Mouse (Mus musculus): ENCODE results near the gene Kansl1l. TPM values are rescaled to one million over a fixed set of nuclear protein-coding genes. Genes with fewer than 3 reads are reported as not detected.
"Not testable (repeated sequence)": the region's sequence is repeated elsewhere in the genome, so short reads cannot be mapped to it uniquely, and the experiment has no call there.

The Kansl1l gene
- polyA plus RNA-seq, 1 experiment from 2014 or later, result 19.8 TPM

- no peak for ATAC-seq (ENCODE audit: low FRiP score)
- Histone ChIP-seq H3K36me3 (peaks cover 50% of the 10 kb centered on the region), H3K9me3 (no peaks in the 10 kb centered on the region), H3K27me3 (no peaks in the 10 kb centered on the region), H3K4me3 (no peak overlapping the region), H3K4me1 (replicated peaks) (no peaks in the 10 kb centered on the region), H3K27ac (no peak overlapping the region), H3K9ac (no peak overlapping the region), H3K4me2 (no peak overlapping the region)
- WGBS, result 97% methylated on average over 3 of the region's 3 CpGs
These were observed 104.5 kb downstream of the Kansl1l start for GRCm38 (mm10) chr1:66712859-66713258.

DNA sequence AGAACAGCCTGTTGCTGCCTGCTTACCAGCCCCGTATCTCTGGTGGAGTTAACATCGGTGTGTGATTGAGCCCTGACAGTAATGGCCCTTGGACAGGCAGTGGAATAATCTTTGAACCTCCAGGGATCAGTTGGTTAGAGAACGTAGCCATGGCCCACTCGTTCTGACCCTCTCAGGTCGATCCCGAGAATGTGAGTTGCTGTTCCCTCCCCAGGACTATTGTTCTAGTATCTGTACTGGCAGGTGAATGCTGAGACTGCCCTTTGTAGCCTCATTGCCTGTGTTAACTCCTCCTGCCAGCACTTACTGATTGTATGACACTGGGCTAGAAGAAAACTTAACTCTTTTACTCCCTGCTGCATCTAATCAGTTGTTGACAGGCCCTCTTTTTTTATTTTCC is 112.8 kb downstream of the Kansl1l start:
- Histone ChIP-seq H3K36me3 (peaks cover 22% of the 10 kb centered on the region), H3K9me3 (no peaks in the 10 kb centered on the region), H3K4me2 (no peak overlapping the region), H3K4me1 (replicated peaks) (peaks cover 28% of the 10 kb centered on the region), H3K9ac (no peak overlapping the region), H3K27ac (no peak overlapping the region), H3K27me3 (no peaks in the 10 kb centered on the region), H3K4me3 (no peak overlapping the region)
- ATAC-seq (ENCODE audit: low FRiP score), result no peak
- WGBS, result 61% methylated on average over 6 of the region's 6 CpGs

- Histone ChIP-seq H3K4me1 (replicated peaks) (peaks cover 28% of the 10 kb centered on the region), H3K36me3 (peaks cover 12% of the 10 kb centered on the region), H3K9ac (0 out of 2 replicates have a peak overlapping the region, but pooled peaks have one; percentile 8), H3K4me3 (no peak overlapping the region), H3K27me3 (no peaks in the 10 kb centered on the region), H3K9me3 (no peaks in the 10 kb centered on the region), H3K27ac (no peak overlapping the region), H3K4me2 (peak overlapping the region; percentile 31)
- ATAC-seq (ENCODE audit: low FRiP score), result no peak
- 93% methylated on average over 4 of the region's 4 CpGs for WGBS
These were observed 114.6 kb downstream of the Kansl1l start for GRCm38 (mm10) chr1:66702623-66703345.

DNA sequence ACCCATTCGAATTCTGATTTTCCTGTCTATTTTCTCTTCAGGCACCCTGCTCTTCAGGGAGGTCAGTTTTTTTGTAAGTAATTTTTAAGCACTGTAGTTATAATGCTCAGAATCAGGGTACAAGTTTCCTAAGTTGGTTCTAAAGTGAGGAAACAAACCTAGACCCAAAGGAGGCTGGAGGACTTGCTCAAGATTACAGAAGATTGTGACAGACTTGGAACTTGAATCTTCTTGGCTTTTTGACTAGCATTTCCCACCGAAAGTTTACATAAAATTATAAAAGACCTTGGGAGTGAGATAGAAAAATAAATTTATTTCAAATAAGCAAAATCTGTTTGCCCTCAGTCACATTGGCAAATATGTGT is 115.8 kb downstream of the Kansl1l start:
- no peak for ATAC-seq (ENCODE audit: low FRiP score)
- 39% methylated on average over 2 of the region's 2 CpGs for WGBS
- Histone ChIP-seq H3K9ac (peak overlapping the region; percentile 88), H3K27me3 (no peaks in the 10 kb centered on the region), H3K9me3 (no peaks in the 10 kb centered on the region), H3K4me3 (peak overlapping the region; percentile 86), H3K36me3 (peaks cover 3% of the 10 kb centered on the region), H3K4me2 (peak overlapping the region; percentile 69), H3K27ac (0 out of 2 replicates have a peak overlapping the region, but pooled peaks have one; percentile 79), H3K4me1 (replicated peaks) (peaks cover 28% of the 10 kb centered on the region)

GRCm38 (mm10) chr1:66700693-66701575 is 116.4 kb downstream of the Kansl1l start, which contains the start of gene Rpe:
Gene Rpe (plus strand): TSS chr1:66700831.
- Histone ChIP-seq H3K4me2 (peak within 1 kb of the TSS; percentile 69), H3K9me3 (no peaks in the 10 kb centered on the region), H3K4me1 (replicated peaks) (peaks cover 28% of the 10 kb centered on the region), H3K27me3 (no peaks in the 10 kb centered on the region), H3K36me3 (no peaks in the 10 kb centered on the region), H3K4me3 (peak within 1 kb of the TSS; percentile 86), H3K27ac (peak within 1 kb of the TSS; percentile 79), H3K9ac (peak within 1 kb of the TSS; percentile 88)
- under 1% methylated on average over 73 of the region's 73 CpGs for WGBS
- ATAC-seq (ENCODE audit: low FRiP score), result peak; percentile 100

DNA sequence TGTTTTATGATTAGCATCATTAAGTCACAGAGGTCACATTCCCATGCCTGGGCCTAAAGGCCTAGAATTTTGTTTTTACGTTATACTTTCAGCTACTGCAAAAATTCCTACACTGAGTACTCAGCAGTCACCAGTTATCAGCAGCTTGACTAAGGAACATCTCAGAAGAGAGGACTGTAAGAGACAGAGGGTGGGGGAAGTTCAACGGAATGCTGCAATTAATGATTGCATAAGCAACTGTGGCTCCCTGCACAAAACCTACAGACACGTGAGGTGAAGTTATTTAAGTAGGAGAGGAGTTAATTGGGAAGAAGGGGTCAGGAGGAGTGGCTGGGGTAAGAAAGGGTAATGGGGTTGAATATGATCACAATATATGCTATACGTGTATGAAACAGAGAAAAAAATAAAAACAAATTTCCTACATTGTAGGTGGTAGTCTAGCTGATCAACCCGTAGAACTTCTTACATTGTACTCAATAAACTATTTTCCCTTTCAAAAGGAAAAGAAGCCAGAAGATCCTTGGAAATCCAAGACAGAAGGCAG is 117.1 kb downstream of the Kansl1l start:
- Histone ChIP-seq H3K9me3 (no peaks in the 10 kb centered on the region), H3K27ac (no peak overlapping the region), H3K9ac (no peak overlapping the region), H3K4me1 (replicated peaks) (peaks cover 28% of the 10 kb centered on the region), H3K4me3 (peak overlapping the region; percentile 86), H3K36me3 (no peaks in the 10 kb centered on the region), H3K27me3 (no peaks in the 10 kb centered on the region), H3K4me2 (peak overlapping the region; percentile 69)
- ATAC-seq (ENCODE audit: low FRiP score), result peak; percentile 40
- 47% methylated on average over 5 of the region's 5 CpGs for WGBS

GRCm38 (mm10) chr1:66699630-66700029 is 117.7 kb downstream of the Kansl1l start:
- not testable (repeated sequence) for H3K9ac ChIP-seq; H3K27me3 ChIP-seq; H3K36me3 ChIP-seq; H3K27ac ChIP-seq; H3K4me3 ChIP-seq; H3K4me2 ChIP-seq; H3K9me3 ChIP-seq; ATAC-seq (ENCODE audit: low FRiP score)
- 86% methylated on average over 10 of the region's 10 CpGs for WGBS
- peaks cover 27% of the 10 kb centered on the region for H3K4me1 ChIP-seq (replicated peaks)

GRCm38 (mm10) chr1:66695296-66695695 is 122.1 kb downstream of the Kansl1l start:
- Histone ChIP-seq H3K4me1 (replicated peaks) (0 out of 2 replicates have a peak, but pooled peaks cover 7% of the 10 kb centered on the region), H3K27ac (no peak overlapping the region), H3K4me2 (no peak overlapping the region), H3K4me3 (no peak overlapping the region), H3K9ac (no peak overlapping the region), H3K36me3 (no peaks in the 10 kb centered on the region), H3K9me3 (no peaks in the 10 kb centered on the region), H3K27me3 (no peaks in the 10 kb centered on the region)
- ATAC-seq (ENCODE audit: low FRiP score), result no peak
- WGBS, result 75% methylated on average over 7 of the region's 7 CpGs

GRCm38 (mm10) chr1:66694266-66694665 is 123.1 kb downstream of the Kansl1l start:
- no peaks in the 10 kb centered on the region for H3K36me3 ChIP-seq
- no peak overlapping the region for H3K27ac ChIP-seq
- no peaks in the 10 kb centered on the region for H3K9me3 ChIP-seq
- ATAC-seq (ENCODE audit: low FRiP score), result no peak
- 88% methylated on average over 5 of the region's 5 CpGs for WGBS
- 0 out of 2 replicates have a peak, but pooled peaks cover 4% of the 10 kb centered on the region for H3K4me1 ChIP-seq (replicated peaks)
- no peak overlapping the region for H3K9ac ChIP-seq
- no peaks in the 10 kb centered on the region for H3K27me3 ChIP-seq
- no peak overlapping the region for H3K4me3 ChIP-seq
- no peak overlapping the region for H3K4me2 ChIP-seq

DNA sequence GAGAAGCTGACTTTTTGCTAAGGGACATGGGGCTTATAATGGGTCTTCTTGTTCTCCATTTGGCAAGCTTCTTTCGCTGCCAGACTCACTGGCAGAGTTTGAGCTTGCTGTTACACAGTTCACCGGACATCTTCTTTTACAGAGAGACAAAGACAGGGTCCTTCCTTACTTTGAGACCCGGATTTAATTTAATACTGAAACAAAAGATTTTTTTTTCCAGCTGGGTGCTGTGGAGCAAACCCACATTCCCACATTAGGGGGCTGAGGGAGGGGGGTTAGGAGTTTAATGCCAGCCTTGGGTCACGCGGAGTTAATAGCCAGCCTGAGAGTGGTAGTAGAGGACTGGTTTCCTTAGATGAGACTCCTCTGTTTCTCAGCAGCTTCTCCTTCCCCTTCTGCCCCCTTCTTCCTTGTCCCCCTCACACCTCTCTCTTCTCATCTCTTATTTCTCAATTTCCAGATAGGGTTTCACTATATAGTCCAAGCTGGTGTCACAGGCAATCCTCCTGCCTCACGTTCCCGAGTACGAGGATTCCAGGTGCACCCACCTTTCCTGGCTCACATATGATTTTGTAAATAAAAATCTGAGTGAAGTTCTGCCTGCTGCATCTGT is 124.5 kb downstream of the Kansl1l start:
- Histone ChIP-seq H3K4me1 (replicated peaks) (0 out of 2 replicates have a peak, but pooled peaks cover 4% of the 10 kb centered on the region), H3K9me3 (no peaks in the 10 kb centered on the region), H3K36me3 (no peaks in the 10 kb centered on the region), H3K27ac (peak overlapping the region; percentile 40; the same call in 1 of the 2 replicates), H3K4me2 (no peak overlapping the region), H3K9ac (no peak overlapping the region), H3K4me3 (no peak overlapping the region), H3K27me3 (no peaks in the 10 kb centered on the region)
- peak; percentile 68; the same call in 1 of the 2 replicates for ATAC-seq (ENCODE audit: low FRiP score)
- 69% methylated on average over 8 of the region's 8 CpGs for WGBS

GRCm38 (mm10) chr1:66692308-66692707 is 125.1 kb downstream of the Kansl1l start:
- peak overlapping the region; percentile 40; the same call in 1 of the 2 replicates for H3K27ac ChIP-seq
- 54% methylated on average over 1 of the region's 1 CpGs for WGBS
- H3K27me3 ChIP-seq, result no peaks in the 10 kb centered on the region
- peak; percentile 52; the same call in 1 of the 2 replicates for ATAC-seq (ENCODE audit: low FRiP score)
- H3K4me1 ChIP-seq (replicated peaks), result 0 out of 2 replicates have a peak, but pooled peaks cover 4% of the 10 kb centered on the region
- H3K9ac ChIP-seq, result no peak overlapping the region
- no peak overlapping the region for H3K4me3 ChIP-seq
- no peaks in the 10 kb centered on the region for H3K9me3 ChIP-seq
- H3K4me2 ChIP-seq, result no peak overlapping the region
- no peaks in the 10 kb centered on the region for H3K36me3 ChIP-seq

- WGBS, result 71% methylated on average over 3 of the region's 3 CpGs
- Histone ChIP-seq H3K9me3 (no peaks in the 10 kb centered on the region), H3K4me2 (no peak overlapping the region), H3K27ac (no peak overlapping the region), H3K4me1 (replicated peaks) (0 out of 2 replicates have a peak, but pooled peaks cover 4% of the 10 kb centered on the region), H3K9ac (no peak overlapping the region), H3K27me3 (no peaks in the 10 kb centered on the region), H3K36me3 (no peaks in the 10 kb centered on the region), H3K4me3 (no peak overlapping the region)
- ATAC-seq (ENCODE audit: low FRiP score), result no peak
These were observed 125.6 kb downstream of the Kansl1l start for GRCm38 (mm10) chr1:66691772-66692171.
